Mouse (Mus musculus) left cerebral cortex, postnatal 10 days (tissue): ENCODE data around the gene Wnk2. TPM values are rescaled to one million over a fixed set of nuclear protein-coding genes. Genes with fewer than 3 reads are reported as not detected.
A peak's percentile ranks its signal among the peaks of the same experiment; 100 is the strongest.

ENCODE experiments used
- DNase-seq, 2 experiments: peaks; one replicate each; pipeline ENCODE4 v3.0.0; 2021 to 2022; ENCODE audit warnings: low spot score in 2 of 2, mixed read lengths in 1 of 2; ENCODE audit errors: extremely low spot score in 1 of 2
- intact Hi-C: fragments of 180-260 bp; cut with DNase I; formaldehyde crosslinking; loops from one replicate; pipeline ENCODE4 v1.15.1; 2025
- total RNA-seq, 2 experiments: library from RNA; stranded (reverse); gene quantifications; 2 replicates each; pipeline ENCODE4 v1.2.3; 2021

Wnk2 gene
- total RNA-seq, 2 experiments from 2014 or later: 112 to 116 TPM

DNA sequence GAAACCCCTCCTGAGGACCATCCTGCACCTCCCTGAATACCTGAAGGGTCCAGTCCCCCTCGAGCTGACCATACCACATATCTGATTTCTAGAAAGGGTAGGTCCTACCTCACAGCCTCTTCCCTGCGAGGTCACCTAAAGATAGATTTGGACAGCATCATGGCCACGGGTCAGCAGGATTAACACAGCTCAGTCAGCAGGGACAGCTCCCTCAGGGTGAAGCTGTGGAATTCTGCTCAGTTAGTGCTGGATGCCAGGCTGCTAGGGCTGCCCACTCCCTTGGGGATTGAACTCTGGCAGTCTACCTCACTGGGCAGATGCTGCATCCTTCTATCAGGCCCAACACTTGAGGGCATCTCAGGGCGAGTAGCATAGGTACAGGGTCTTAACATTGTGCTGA, 33.7 kb downstream of the Wnk2 start:
- DNase-seq: no peak
- intact Hi-C loops: no loop called here

DNA sequence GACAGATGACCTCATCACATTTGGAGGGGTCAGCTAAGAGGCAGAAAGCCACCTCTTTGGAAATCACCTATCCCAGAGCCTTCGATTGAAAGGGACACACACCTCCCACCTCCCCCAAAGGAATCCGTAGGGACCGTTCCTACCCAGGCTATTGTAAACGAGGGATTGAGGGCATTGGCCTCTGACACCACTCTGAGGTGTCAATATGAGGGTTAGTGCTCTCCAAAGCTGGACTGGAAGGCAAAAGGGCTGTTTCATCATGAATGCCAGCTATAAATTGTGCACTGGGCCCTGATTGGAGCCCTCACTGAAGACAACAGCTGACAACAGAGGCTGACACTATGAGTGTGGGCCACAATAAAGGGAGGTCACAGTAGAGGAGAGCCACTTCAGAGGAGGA, 34.5 kb downstream of the Wnk2 start:
- intact Hi-C loops: no loop called here
- no peak for DNase-seq

DNA sequence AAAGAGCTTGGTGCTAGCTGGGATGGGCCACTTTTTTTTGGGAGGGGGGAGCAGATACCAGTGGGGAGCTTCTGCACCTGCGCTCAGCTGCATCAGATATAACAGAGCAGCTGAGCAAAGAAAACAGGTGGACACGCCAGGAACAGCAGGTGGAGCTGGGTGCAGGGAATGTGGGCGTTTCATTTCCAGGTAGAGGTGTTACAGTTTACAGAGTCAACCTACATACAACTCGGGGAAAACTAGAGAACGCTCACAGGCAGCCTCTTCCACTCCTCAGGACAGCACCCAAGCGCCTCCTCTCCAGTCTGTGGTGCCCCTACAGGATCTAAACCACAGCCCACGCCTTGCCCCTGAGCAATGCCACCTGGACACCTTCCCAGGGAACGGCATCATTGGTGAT, 35.2 kb downstream of the Wnk2 start:
- DNase-seq: no peak
- intact Hi-C loops: no loop called here

DNA sequence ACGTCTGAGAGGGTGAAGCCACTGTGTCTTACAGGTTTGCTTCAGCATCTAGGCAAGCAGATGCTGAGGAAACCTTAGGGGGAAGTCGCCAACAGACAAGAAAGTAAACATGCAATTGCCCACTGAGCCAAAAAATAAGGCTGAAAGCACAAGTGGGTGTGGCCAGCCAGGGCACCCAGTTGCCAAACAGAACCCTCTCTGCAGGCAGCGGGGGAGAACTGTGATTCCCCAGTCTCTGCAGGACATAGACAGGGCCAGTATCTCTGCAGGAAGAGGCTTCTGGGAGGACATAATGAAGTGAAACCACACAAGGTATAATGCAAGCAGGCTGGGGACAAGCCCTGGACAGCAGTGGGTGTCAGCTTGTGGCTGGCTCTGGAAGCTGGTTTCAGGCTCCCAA, 38.1 kb downstream of the Wnk2 start:
- no peak for DNase-seq
- intact Hi-C loops: no loop called here

- DNase-seq: no peak
- intact Hi-C loops: no loop called here
These were observed 39.5 kb downstream of the Wnk2 start for GRCm38 (mm10) chr13:49108119-49108846.

- no peak for DNase-seq
- intact Hi-C loops: no loop called here
These were observed 43.9 kb downstream of the Wnk2 start for GRCm38 (mm10) chr13:49103913-49104312.

DNA sequence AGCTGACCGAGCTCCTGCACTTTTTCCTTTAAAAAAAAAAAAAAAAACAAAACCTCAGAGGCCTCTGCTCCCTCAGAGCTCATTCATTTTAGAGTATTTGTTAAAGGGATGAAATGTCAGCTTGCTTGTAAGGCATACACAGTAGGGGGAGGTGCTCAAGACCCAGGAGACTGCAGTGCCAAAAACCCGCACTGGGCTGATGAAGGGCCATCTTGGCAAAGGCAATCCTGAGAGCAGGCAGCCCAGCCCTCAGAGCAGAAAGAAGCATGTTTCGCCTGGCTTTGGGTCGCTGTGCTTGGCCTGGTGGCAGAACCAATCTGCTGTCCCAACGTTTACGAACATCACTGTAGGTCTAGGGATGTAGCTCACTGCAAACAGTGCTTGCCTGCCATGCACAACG, 44.6 kb downstream of the Wnk2 start:
- intact Hi-C loops: no loop called here
- DNase-seq: no peak

DNA sequence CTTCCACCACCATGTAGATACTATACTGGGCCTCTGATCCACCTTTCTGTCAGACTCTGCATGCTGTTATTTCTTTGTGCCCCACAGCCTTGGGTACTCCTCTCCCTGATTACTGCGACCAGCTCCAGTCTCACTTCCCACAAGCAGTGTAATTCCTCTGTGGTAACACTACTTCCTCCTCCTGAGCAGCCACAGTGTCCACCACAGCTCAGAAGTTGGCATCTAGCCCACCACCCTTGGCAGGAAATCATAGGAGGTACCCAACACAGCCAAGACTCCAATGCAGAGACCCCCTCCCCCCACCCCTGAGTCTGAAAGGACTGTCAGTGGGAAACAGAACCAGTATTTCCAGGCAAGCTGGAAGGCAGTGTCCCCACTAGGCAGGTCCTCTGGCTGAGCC, 47.4 kb downstream of the Wnk2 start:
- intact Hi-C loops: no loop called here
- peak; percentile 78 to 86 for DNase-seq

DNA sequence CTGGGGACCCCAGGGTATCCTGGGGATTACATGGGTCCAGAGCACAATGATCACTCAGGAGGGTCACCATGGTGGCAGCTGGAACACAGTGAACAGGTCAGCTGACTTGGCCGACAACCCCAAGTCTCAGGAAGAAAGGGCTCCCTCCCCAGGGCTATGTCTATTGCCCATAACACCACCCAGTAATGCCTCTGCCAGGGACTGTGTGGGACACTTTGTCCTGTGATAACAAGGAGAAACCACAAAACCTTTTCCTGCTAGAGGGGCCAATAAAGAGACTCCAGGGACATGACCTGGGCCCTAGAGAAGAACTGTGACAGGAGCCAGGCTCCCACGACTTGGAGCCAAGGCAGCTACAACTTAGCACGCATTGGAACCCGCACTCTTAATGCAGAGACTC, 51.0 kb downstream of the Wnk2 start:
- no peak for DNase-seq
- intact Hi-C loops: no loop called here

DNA sequence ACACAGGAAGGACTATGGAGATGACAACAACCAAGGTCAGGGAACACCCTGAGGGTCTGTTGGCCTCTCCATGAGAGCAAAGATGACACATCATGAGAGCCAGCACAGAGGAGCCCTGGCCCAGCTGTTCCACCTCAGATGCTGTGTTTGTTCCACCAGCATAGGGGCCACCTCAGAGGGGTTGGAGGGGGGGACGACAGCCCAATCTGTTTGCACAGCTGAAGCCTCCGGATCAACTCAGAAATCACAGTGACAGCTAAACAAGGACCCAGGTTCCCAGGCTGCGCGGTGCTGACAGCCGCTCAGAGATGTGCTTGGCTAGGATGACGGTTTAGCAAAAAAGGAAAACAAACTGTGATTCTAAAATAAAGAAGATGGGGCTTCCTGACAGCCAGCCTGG, 53.1 kb downstream of the Wnk2 start:
- peak in 1 of 2 experiments; percentile 62 for DNase-seq

GRCm38 (mm10) chr13:49093471-49093891, 54.3 kb downstream of the Wnk2 start:
- intact Hi-C loops: no loop called here
- no peak for DNase-seq

More for the DNA sequence above, 53.1 kb downstream of the Wnk2 start:
- intact Hi-C loops: no loop called here

DNA sequence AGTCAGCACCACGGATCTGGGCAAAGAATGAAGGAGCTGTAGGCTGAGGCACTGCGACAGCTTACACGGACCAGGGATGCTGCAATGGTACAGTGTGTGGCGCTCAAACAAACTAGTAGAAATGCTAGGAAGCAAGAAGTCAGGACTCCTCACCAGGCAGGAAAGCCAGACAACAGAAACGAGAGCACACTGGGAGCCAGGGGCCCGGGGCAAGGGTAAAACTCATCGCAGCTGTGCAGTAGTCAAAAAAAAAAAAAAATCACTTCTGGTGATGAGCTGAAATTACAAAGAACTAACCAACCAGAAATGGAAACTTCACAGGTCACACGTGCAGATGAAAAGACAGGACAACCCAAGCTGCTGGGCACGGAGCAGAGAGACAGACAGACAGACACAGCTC, 55.2 kb downstream of the Wnk2 start:
- no peak for DNase-seq
- intact Hi-C loops: no loop called here

DNA sequence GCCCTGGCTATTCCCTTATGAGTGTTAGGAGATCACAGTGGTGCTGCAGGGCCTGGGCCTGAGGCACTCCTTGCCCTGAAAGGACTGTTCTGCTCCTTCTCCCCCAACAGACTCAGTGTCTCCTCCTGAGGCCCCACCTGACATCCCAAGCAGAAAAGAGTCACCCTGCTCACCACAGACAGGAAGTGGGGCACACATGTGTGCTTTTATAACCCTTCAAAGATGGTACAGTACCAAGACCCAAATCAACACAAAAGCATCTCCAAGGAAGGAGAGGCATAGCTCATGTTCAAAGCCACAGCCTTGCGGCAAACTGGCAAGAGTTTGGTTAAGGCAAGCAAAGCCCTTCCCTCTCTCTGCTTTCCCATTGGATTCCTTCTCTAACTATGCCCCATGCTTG, 57.6 kb downstream of the Wnk2 start:
- DNase-seq: no peak
- intact Hi-C loops: no loop called here

DNA sequence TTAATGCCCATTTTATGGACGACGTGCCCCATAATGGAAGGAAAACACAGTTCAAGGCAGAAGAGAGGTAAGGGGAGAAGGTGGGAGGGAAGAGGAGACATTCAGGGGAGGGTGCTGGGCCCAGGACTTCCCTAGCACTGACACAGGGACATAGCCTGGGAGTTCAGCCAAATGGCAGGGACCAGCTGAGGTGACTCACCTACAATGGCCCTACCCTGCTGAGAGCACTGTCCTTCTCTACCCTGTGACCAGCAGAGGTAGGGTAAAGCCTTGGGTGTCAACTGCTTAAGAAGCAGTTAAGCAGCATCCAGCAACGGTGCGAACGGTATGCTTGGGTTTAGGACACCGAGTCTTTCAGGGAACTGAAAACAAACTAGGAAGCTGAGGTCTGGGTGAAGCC, 58.9 kb downstream of the Wnk2 start:
- intact Hi-C loops: no loop called here
- no peak for DNase-seq

- intact Hi-C loops: no loop called here
- peak in 1 of 2 experiments; percentile 68 for DNase-seq
These were observed 60.4 kb downstream of the Wnk2 start for GRCm38 (mm10) chr13:49087420-49087819.

DNA sequence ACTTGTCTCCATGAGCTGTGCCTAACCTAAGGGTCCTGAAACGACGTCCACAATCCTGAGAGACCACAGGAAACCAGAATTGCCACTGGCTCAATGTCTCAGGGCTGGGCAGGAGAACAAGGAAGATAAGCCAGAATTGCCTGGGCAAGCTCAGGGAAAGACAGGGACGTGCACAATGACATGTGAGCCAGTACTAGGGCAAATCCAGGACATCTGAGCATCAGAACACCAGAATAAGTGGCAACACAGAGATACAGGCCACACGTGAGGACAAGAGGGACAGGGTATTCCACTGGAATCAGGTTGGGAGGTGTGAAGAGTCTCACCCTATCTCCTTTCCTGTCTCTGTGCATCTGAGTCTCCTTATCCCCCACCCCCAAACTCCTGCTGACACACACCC, 61.4 kb downstream of the Wnk2 start:
- intact Hi-C loops: no loop called here
- no peak for DNase-seq

DNA sequence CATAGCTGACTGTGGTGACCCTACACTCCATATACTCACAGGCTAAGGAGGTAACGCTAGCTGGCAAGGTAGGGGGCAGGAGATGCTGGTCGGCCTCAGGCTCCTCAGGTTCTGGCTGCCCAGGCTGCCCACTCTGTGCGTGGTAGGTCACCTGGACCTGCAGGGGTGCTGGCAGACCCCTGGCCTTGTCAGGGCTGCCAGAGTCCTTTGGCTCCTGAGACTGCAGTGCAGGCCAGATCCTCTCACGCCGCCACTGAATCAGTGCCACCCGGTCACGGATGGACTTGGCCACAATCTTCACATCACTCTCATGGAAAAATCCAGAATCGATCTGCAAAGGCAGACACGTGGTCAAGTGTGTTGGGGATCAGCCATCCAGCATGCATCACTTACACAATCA, 62.6 kb downstream of the Wnk2 start:
- no peak for DNase-seq
- intact Hi-C loops: no loop called here

GRCm38 (mm10) chr13:49084781-49085180, 63.0 kb downstream of the Wnk2 start:
- intact Hi-C loops: no loop called here
- no peak for DNase-seq

- intact Hi-C loops: no loop called here
- DNase-seq: peak; percentile 38 to 59
These were observed 63.9 kb downstream of the Wnk2 start for GRCm38 (mm10) chr13:49083941-49084340.

DNA sequence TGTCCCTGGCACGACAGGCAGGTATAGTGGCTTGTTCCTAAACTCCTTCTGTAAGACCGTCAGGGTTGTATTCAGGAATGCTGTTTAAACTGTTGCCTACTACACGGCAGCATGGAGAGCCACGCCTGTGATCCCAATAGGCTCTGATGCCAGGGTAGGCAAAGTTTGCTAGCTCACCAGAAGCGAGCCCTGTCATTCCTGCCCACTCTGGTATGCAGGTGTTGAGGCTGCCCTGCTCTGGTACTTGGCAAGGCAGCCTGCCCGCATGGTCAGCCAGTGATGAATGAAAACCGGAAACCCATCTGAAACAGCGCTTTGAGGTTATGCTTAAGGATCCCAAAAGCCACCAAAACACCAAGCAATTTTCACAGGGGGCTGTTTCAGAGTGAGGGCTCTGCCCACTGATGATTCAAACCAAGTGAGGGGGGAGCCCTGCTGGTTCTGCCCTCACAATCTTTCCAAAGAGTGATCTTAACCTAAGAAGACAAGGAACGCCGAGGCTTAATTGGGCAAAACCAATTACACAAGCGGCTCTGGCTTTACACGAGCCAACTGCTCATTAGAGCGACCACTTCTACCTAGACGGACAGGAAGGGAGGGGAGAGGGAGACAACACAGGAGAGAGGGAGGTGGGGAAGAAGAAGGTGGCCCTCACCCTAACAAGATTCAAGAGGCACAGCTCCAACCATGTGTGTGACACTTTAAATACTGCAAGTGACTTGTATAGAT, 65.5 kb downstream of the Wnk2 start:
- intact Hi-C loops: no loop called here

GRCm38 (mm10) chr13:49076196-49076595, 71.6 kb downstream of the Wnk2 start:
- intact Hi-C loops: no loop called here
- no peak for DNase-seq

More for the DNA sequence above, 65.5 kb downstream of the Wnk2 start:
- DNase-seq: no peak
